Mouse (Mus musculus): ENCODE results near the gene Wipf3. TPM values are rescaled to one million over a fixed set of nuclear protein-coding genes. Genes with fewer than 3 reads are reported as not detected.
A peak's percentile ranks its signal among the peaks of the same experiment; 100 is the strongest.

Wipf3 gene
- total RNA-seq, 1 experiment from 2014 or later: 1.7 TPM

GRCm38 (mm10) chr6:54537053-54537452 lies 107.7 kb downstream of the Wipf3 start:
- no peak for DNase-seq

- no peak for DNase-seq
These were observed 109.4 kb downstream of the Wipf3 start for GRCm38 (mm10) chr6:54538773-54539173.

DNA sequence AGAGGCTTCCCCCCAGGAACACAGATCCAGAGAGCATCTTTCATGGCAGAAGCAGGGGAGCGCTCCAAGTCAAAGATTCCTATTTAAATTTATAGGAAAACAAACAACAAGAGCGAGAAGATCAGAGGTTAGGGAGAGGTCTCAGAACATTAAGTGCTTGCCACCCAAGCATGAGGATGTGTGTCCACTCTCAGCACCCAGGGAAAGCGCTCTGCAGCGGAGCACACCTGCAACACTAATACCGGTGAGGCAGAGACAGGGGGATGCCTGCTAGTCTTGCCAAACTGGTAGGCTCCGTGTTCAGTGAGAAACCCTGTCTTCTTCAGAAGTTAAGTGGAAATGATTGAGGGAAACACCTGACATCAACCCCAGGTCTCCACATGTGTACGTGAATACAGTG lies 110.0 kb downstream of the Wipf3 start:
- DNase-seq: no peak

DNA sequence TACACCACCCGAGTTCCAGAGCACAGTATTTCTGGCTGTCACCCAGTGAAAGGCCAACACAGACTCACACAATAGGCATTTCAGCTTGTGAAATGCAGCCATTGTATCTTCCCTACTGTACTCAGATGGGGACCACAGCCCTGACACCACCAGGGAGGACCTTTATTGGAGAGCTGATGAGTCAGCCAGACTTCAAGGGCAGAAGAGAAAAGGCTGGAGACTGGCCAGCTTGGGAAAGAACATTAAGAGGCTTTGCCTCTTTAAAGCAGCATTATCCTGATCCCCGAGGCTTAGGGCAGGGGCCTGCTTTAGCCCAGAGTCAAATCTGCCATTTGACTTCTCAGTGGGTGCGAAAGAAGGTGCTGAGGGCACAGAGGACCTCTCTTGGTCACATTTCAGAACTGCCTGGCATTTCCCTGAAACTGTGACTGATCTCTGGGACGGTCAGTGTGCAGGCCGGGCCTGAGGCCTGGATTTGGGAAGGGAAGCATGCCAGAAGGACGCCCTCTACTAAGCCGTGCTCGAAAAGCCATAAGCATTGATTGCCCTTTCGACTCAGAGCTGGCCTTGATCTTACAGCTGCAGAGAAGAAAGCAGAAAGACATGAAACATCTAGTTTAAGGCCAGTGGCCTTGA lies 111.0 kb downstream of the Wipf3 start:
- DNase-seq: peak; percentile 69

DNA sequence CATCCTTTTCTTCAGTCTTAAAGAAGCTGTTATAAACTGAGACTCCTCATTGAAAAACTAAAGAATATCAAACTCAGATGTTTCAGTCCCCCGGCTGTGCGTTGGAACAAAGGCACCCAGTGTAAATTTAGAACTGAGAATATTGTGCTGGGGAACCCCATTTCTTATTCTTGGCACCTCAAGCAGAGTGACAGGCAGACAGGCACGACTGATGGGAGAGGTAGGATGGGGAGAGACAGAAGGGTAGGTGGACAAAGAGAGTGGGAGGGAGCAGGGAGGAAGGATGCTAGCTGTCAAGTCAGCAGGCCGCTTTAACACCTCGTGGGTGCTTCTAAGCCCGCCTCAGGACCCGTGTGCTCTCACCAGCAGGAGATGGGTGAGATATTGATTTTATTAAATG lies 113.4 kb downstream of the Wipf3 start:
- DNase-seq: no peak

DNA sequence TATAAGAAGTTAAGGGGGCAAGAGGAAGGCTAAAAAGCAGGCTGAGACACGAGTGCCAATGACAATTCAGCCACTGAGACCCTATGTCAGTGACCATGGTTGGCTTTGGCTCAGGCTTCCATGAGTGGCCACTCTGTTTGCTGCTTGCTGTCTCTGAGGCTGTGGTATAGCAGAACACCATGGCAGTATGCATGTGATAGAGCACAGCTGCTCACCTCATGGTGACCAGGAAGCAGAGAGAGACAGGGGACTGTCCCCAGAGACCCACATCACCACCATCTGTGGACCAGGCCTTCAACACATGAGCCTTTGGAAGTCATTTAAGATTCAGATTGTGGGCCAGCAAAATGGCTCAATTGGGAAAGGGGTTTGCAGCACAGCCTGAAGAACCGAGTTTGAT lies 114.2 kb downstream of the Wipf3 start:
- DNase-seq: no peak

- DNase-seq: peak; percentile 23
These were observed 119.1 kb downstream of the Wipf3 start for GRCm38 (mm10) chr6:54548314-54549019.

DNA sequence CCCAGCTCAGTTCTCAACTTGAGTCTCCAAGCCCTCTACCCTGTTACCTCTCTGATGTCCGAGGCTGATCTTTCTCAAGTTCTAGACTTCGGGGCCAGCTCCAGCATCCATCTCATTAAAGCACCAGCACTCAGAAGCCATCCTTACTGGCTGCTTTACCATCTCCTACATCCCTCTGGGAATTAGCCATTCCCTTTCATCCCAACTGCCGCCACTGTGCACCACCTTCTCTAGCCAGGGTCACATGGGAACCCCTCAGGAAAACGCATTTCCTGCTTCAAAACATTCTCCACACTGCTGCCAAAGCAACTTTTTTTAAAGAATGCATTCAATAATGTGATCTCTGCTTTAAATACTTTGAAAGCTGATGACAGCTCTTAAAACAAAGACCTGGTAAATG lies 119.9 kb downstream of the Wipf3 start:
- no peak for DNase-seq

GRCm38 (mm10) chr6:54550801-54551323 lies 121.5 kb downstream of the Wipf3 start:
- DNase-seq: no peak

DNA sequence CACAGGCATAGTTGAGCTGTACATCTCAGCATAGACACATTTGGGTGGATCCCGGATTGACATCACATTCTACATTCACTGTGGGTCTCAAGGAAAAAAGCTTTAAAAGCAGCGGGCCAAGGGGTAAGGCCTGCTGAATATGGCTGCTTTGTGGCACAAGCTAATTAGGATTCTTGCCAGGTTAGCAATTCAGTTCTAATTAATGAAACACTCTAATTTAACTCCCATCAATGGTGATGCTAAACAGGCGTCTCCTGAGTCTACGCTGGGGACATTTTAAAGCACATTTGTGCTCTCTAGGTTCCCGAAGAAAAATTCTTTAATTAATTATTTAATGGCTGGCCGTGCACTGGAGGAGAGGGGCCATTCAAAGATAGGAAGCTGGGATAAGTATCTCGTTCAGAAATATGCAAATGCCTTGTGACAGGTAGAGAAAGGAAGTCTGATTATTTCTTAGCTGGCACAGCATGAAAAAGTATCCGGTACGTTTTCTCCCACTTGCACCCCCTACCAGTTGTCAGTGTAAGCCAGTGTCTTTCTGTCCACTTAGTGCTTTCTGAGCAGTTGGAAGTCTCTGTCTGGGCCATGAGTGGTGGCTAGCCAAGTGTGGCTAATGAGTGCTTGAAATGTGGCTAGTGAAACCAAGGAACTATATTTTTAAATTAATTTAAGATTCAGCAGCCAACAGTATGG lies 123.5 kb downstream of the Wipf3 start:
- DNase-seq: no peak

Other genes starting within 250 kb of the Wipf3 start
- gene Prr15, start 103.8 kb upstream of the Wipf3 start, total RNA-seq (2021): 2.9 and 3.2 TPM in 2 replicates
- gene Scrn1, start 136.9 kb downstream of the Wipf3 start, total RNA-seq (2021): 30.7 and 36.1 TPM in 2 replicates
- 19.4 and 20.1 TPM in 2 replicates for gene Plekha8, start 165.5 kb downstream of the Wipf3 start, total RNA-seq (2021)
- 17.2 and 17.5 TPM in 2 replicates for gene Fkbp14, start 167.7 kb downstream of the Wipf3 start, total RNA-seq (2021)